Mouse (Mus musculus): ENCODE results near the gene Rps6ka5. TPM values are rescaled to one million over a fixed set of nuclear protein-coding genes. Genes with fewer than 3 reads are reported as not detected.

Rps6ka5 gene
- polyA plus RNA-seq, 1 experiment from 2014 or later, result 1.4 TPM

GRCm38 (mm10) chr12:100509615-100510282 lies 217.0 kb downstream of the Rps6ka5 start:
- 67% methylated on average over 9 of the region's 9 CpGs for WGBS (ENCODE audit: insufficient replicate concordance)
- H3K36me3 ChIP-seq, result 0 out of 2 replicates have a peak, but pooled peaks cover 6% of the 10 kb centered on the region
- no peak for ATAC-seq (ENCODE audit: low read depth)
- DNase-seq, result no peak
- H3K27ac ChIP-seq, result no peak overlapping the region; the same call in 1 of the 2 replicates
- H3K9me3 ChIP-seq (replicated peaks), result no peaks in the 10 kb centered on the region
- peaks cover 31% of the 10 kb centered on the region for H3K4me1 ChIP-seq (replicated peaks)
- no peak overlapping the region for H3K4me3 ChIP-seq (replicated peaks)
- no peak overlapping the region for H3K4me2 ChIP-seq
- H3K27me3 ChIP-seq, result no peaks in the 10 kb centered on the region
- H3K9ac ChIP-seq, result no peak overlapping the region

GRCm38 (mm10) chr12:100508668-100509067 lies 218.1 kb downstream of the Rps6ka5 start:
- peak; percentile 75 for ATAC-seq (ENCODE audit: low read depth)
- peaks cover 42% of the 10 kb centered on the region for H3K4me1 ChIP-seq (replicated peaks)
- WGBS (ENCODE audit: insufficient replicate concordance), result 15% methylated on average over 5 of the region's 5 CpGs

GRCm38 (mm10) chr12:100505484-100505883 lies 221.3 kb downstream of the Rps6ka5 start:
- Histone ChIP-seq H3K4me2 (no peak overlapping the region), H3K9me3 (replicated peaks) (no peaks in the 10 kb centered on the region), H3K9ac (no peak overlapping the region), H3K36me3 (0 out of 2 replicates have a peak, but pooled peaks cover 1% of the 10 kb centered on the region), H3K4me1 (replicated peaks) (peaks cover 47% of the 10 kb centered on the region), H3K27me3 (no peaks in the 10 kb centered on the region), H3K4me3 (replicated peaks) (no peak overlapping the region), H3K27ac (no peak overlapping the region; the same call in 1 of the 2 replicates)
- ATAC-seq (ENCODE audit: low read depth) (peak; percentile 43), DNase-seq (no peak)
- WGBS (ENCODE audit: insufficient replicate concordance), result 29% methylated on average over 1 of the region's 1 CpGs

More at GRCm38 (mm10) chr12:100508668-100509067, 218.1 kb downstream of the Rps6ka5 start:
- H3K4me2 ChIP-seq, result no peak overlapping the region
- H3K9me3 ChIP-seq (replicated peaks), result no peaks in the 10 kb centered on the region
- no peak for DNase-seq
- H3K9ac ChIP-seq, result no peak overlapping the region
- H3K36me3 ChIP-seq, result 0 out of 2 replicates have a peak, but pooled peaks cover 6% of the 10 kb centered on the region
- H3K27me3 ChIP-seq, result no peaks in the 10 kb centered on the region
- H3K27ac ChIP-seq, result peak overlapping the region; percentile 74
- H3K4me3 ChIP-seq (replicated peaks), result no peak overlapping the region

GRCm38 (mm10) chr12:100504585-100504984 lies 222.2 kb downstream of the Rps6ka5 start:
- no peak overlapping the region for H3K9ac ChIP-seq
- 79% methylated on average over 2 of the region's 2 CpGs for WGBS (ENCODE audit: insufficient replicate concordance)
- H3K27me3 ChIP-seq, result no peaks in the 10 kb centered on the region
- H3K4me1 ChIP-seq (replicated peaks), result peaks cover 40% of the 10 kb centered on the region
- H3K36me3 ChIP-seq, result peaks cover 5% of the 10 kb centered on the region; the same call in 1 of the 2 replicates
- no peaks in the 10 kb centered on the region for H3K9me3 ChIP-seq (replicated peaks)
- H3K27ac ChIP-seq, result no peak overlapping the region
- H3K4me3 ChIP-seq (replicated peaks), result no peak overlapping the region
- no peak overlapping the region for H3K4me2 ChIP-seq
- ATAC-seq (ENCODE audit: low read depth), result no peak
- no peak for DNase-seq

- ATAC-seq (ENCODE audit: low read depth) (no peak), DNase-seq (no peak)
Observed at GRCm38 (mm10) chr12:100503659-100504058, 223.1 kb downstream of the Rps6ka5 start.

GRCm38 (mm10) chr12:100502544-100502943 lies 224.2 kb downstream of the Rps6ka5 start:
- no peak overlapping the region for H3K27ac ChIP-seq
- peaks cover 29% of the 10 kb centered on the region for H3K4me1 ChIP-seq (replicated peaks)
- ATAC-seq (ENCODE audit: low read depth) (no peak), DNase-seq (no peak)
- no peak overlapping the region for H3K4me2 ChIP-seq
- no peak overlapping the region for H3K4me3 ChIP-seq (replicated peaks)
- 82% methylated on average over 3 of the region's 3 CpGs for WGBS (ENCODE audit: insufficient replicate concordance)
- H3K27me3 ChIP-seq, result no peaks in the 10 kb centered on the region
- H3K9ac ChIP-seq, result no peak overlapping the region
- peaks cover 18% of the 10 kb centered on the region; the same call in 1 of the 2 replicates for H3K36me3 ChIP-seq
- no peaks in the 10 kb centered on the region for H3K9me3 ChIP-seq (replicated peaks)

More at GRCm38 (mm10) chr12:100503659-100504058, 223.1 kb downstream of the Rps6ka5 start:
- Histone ChIP-seq H3K4me2 (no peak overlapping the region), H3K27me3 (no peaks in the 10 kb centered on the region), H3K9me3 (replicated peaks) (no peaks in the 10 kb centered on the region), H3K9ac (no peak overlapping the region), H3K27ac (no peak overlapping the region), H3K4me3 (replicated peaks) (no peak overlapping the region), H3K36me3 (peaks cover 12% of the 10 kb centered on the region; the same call in 1 of the 2 replicates), H3K4me1 (replicated peaks) (peaks cover 31% of the 10 kb centered on the region)
- 60% methylated on average over 4 of the region's 4 CpGs for WGBS (ENCODE audit: insufficient replicate concordance)

GRCm38 (mm10) chr12:100501261-100501660 lies 225.5 kb downstream of the Rps6ka5 start:
- DNase-seq (no peak), ATAC-seq (ENCODE audit: low read depth) (no peak)
- 36% methylated on average over 4 of the region's 4 CpGs for WGBS (ENCODE audit: insufficient replicate concordance)
- Histone ChIP-seq H3K4me3 (replicated peaks) (no peak overlapping the region), H3K4me2 (no peak overlapping the region), H3K9ac (no peak overlapping the region), H3K27me3 (no peaks in the 10 kb centered on the region), H3K4me1 (replicated peaks) (peaks cover 29% of the 10 kb centered on the region), H3K36me3 (peaks cover 29% of the 10 kb centered on the region), H3K9me3 (replicated peaks) (no peaks in the 10 kb centered on the region), H3K27ac (no peak overlapping the region)

- WGBS (ENCODE audit: insufficient replicate concordance), result 78% methylated on average over 13 of the region's 13 CpGs
- ATAC-seq (ENCODE audit: low read depth) (no peak), DNase-seq (no peak)
- Histone ChIP-seq H3K4me3 (replicated peaks) (no peak overlapping the region), H3K27me3 (no peaks in the 10 kb centered on the region), H3K9ac (no peak overlapping the region), H3K27ac (no peak overlapping the region), H3K4me1 (replicated peaks) (peaks cover 19% of the 10 kb centered on the region), H3K4me2 (no peak overlapping the region), H3K36me3 (peaks cover 40% of the 10 kb centered on the region), H3K9me3 (replicated peaks) (no peaks in the 10 kb centered on the region)
Observed at GRCm38 (mm10) chr12:100499469-100499868, 227.3 kb downstream of the Rps6ka5 start.

Other genes with a start within 250 kb of the Rps6ka5 start
- 1.1 and 1.2 TPM in 2 replicates for gene Ttc7b, start 206.2 kb downstream of the Rps6ka5 start, polyA plus RNA-seq (2015; fragmentation: Nextera tagmentation; extraction: Ambion mirVana)
- 0.67 and 0.93 TPM in 2 replicates for gene Dglucy, start 52.1 kb upstream of the Rps6ka5 start, polyA plus RNA-seq (2015; fragmentation: Nextera tagmentation; extraction: Ambion mirVana)
- 0.07 and 0.08 TPM in 2 replicates for gene Gpr68, start 181.2 kb upstream of the Rps6ka5 start, polyA plus RNA-seq (2015; fragmentation: Nextera tagmentation; extraction: Ambion mirVana)